Mouse (Mus musculus): Measurements from ENCODE around the gene Prss28.

Gene Prss28

DNA sequence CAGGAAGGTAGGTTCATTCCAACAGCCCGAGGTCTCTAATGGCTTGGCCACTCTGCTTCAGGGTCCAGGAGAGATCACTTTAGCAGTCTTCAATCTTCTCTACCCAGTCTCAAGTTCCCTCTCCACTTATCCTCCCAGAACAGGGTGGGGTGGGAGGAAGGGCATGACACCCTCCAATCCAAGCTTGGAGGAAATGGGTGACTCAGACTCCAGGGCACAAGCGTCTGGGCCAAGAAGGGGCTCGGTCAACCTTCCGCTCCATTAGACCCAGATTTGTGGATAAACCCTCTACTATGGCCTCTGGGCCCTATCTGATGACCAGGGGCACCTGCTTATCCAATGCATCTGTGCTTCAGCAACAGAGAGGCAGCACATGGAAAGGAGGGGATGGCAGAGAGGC, 37.0 kb downstream of the Prss28 start, which contains the start of gene Tpsab1:
TSS of gene Tpsab1 (minus strand) at position 101 of the 400 bp plus-strand sequence.
- no peak for DNase-seq

DNA sequence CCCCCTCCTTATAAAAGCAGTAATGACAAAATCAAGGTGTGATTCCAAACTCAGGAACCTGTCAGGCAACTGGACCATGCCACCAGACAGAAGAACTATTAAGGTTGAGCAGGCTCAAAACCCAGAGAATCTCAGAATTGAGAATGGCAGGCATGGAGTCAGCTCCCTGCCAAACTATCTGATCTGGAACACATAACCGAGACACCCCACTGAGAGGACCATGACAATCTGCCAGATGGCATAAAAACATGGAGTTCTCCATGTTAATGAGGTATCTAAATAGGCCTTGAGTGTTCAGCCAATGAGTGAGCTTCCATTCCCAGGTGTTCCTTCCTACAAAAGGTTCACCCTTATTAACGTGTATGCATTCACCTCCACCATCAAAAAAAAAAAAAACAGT, 52.8 kb downstream of the Prss28 start:
- DNase-seq: no peak
